Mouse (Mus musculus): Measurements from ENCODE around the gene Srms.

Srms gene

DNA sequence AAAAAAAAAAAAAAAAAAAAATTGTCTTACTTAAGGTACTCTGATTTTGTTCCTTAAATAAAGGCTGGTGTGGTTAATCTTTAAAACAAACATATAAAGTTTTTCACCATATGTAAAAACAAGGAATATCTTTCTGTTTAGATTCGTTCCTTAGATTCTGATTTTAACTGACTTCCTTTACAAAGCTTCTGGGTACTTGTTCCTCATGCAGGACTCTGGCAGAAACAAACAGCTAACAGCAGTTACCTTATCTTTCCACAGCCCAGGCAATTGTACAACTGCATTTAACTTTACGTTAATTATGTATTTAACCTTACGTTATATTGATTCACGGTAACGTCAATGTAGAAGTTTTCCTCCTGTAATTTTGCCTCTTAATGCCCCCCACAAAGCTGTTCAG lies 46.5 kb downstream of the Srms start:
- no peak for DNase-seq (ENCODE audit: low read depth, low spot score)
- H3K36me3 ChIP-seq (ENCODE audit: control insufficient read depth, insufficient read depth, low read length, poor library complexity, severe bottlenecking): no peaks in the 10 kb centered on the region
- no peaks in the 10 kb centered on the region for H3K27me3 ChIP-seq (ENCODE audit: control insufficient read depth, insufficient read depth, low read length, poor library complexity, severe bottlenecking)

DNA sequence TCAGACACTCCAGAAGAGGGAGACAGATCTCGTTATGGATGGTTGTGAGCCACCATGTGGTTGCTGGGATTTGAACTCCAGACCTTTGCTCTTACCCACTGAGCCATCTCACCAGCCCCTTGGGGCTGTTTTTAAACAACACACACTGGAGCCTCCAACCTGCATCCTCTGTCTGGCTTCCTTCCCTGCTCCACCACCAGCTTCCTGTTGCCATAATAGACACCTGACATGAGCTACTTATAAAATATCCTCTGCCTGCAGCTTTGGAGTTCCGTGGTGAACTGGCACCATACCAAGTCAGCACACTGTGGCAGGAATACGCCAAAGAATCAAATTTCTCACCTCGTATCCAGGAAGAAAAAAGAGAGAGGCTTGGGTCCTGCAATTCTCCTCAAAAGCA lies 52.2 kb downstream of the Srms start:
- Histone ChIP-seq H3K27me3 (ENCODE audit: control insufficient read depth, insufficient read depth, low read length, poor library complexity, severe bottlenecking) (no peaks in the 10 kb centered on the region; the same call in 1 of the 2 replicates), H3K36me3 (ENCODE audit: control insufficient read depth, insufficient read depth, low read length, poor library complexity, severe bottlenecking) (no peaks in the 10 kb centered on the region)
- no peak for DNase-seq (ENCODE audit: low read depth, low spot score)

GRCm38 (mm10) chr2:181159771-181160170 lies 53.2 kb downstream of the Srms start:
- Histone ChIP-seq H3K27me3 (ENCODE audit: control insufficient read depth, insufficient read depth, low read length, poor library complexity, severe bottlenecking) (no peaks in the 10 kb centered on the region; the same call in 1 of the 2 replicates), H3K36me3 (ENCODE audit: control insufficient read depth, insufficient read depth, low read length, poor library complexity, severe bottlenecking) (no peaks in the 10 kb centered on the region)
- DNase-seq (ENCODE audit: low read depth, low spot score): no peak

- H3K27me3 ChIP-seq (ENCODE audit: control insufficient read depth, insufficient read depth, low read length, poor library complexity, severe bottlenecking): no peaks in the 10 kb centered on the region; the same call in 1 of the 2 replicates
- DNase-seq (ENCODE audit: low read depth, low spot score): no peak
Measured at GRCm38 (mm10) chr2:181159091-181159514, 53.9 kb downstream of the Srms start.

DNA sequence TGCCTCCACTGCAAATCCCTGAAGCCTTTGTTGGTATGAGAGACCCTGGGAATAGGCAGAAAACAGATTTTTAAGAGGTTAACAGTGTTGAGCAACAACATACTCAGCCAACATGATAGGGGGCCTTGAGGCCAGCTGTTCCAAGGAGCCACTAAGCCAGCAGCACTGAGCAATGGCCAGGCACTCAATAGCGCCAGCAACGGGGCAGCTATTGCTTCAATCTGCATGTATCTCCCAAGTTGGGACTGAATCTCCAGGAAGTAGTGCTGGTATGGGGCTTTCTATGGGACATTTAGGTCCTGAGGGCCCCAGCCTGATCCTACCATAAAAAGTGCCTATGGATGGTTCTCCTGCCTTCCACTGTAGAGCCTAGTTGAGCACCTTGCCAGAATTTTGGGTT lies 54.5 kb downstream of the Srms start:
- Histone ChIP-seq H3K27me3 (ENCODE audit: control insufficient read depth, insufficient read depth, low read length, poor library complexity, severe bottlenecking) (no peaks in the 10 kb centered on the region; the same call in 1 of the 2 replicates), H3K36me3 (ENCODE audit: control insufficient read depth, insufficient read depth, low read length, poor library complexity, severe bottlenecking) (no peaks in the 10 kb centered on the region)
- DNase-seq (ENCODE audit: low read depth, low spot score): no peak

More at GRCm38 (mm10) chr2:181159091-181159514, 53.9 kb downstream of the Srms start:
- H3K36me3 ChIP-seq (ENCODE audit: control insufficient read depth, insufficient read depth, low read length, poor library complexity, severe bottlenecking): no peaks in the 10 kb centered on the region

DNA sequence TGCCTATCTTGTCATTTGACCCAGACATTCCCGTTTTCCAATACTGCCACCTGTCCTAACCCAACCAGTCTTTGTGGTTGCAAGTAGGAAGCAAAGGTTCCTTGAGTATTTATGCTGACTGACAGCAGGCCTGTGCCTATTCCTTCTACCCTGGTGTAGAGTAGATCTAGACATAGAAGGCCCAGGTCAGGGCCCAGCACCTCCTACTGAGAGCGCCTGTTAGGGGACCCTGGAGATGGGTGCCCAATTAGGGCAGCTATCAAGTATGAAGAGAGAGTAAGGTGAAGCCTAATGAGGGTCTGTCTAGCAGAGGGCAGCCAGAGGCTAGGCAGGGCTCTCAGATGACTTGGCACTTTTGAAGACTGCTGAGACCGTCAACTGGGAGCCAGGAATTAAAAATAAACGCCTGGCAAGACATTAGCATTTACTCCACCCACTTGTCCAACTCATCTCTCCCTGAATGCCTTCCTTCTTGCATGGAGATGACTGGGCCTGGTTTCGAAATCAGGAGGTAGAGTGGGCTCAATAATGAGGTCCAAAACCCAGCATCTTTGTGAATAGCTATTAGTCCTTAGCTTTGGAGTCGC lies 55.2 kb downstream of the Srms start:
- DNase-seq (ENCODE audit: low read depth, low spot score): no peak
- H3K36me3 ChIP-seq (ENCODE audit: control insufficient read depth, insufficient read depth, low read length, poor library complexity, severe bottlenecking): no peaks in the 10 kb centered on the region
- no peaks in the 10 kb centered on the region; the same call in 1 of the 2 replicates for H3K27me3 ChIP-seq (ENCODE audit: control insufficient read depth, insufficient read depth, low read length, poor library complexity, severe bottlenecking)

- Histone ChIP-seq H3K36me3 (ENCODE audit: control insufficient read depth, insufficient read depth, low read length, poor library complexity, severe bottlenecking) (no peaks in the 10 kb centered on the region), H3K27me3 (ENCODE audit: control insufficient read depth, insufficient read depth, low read length, poor library complexity, severe bottlenecking) (no peaks in the 10 kb centered on the region; the same call in 1 of the 2 replicates)
- no peak for DNase-seq (ENCODE audit: low read depth, low spot score)
Measured at GRCm38 (mm10) chr2:181157180-181157579, 55.8 kb downstream of the Srms start.

GRCm38 (mm10) chr2:181156248-181157121 lies 56.5 kb downstream of the Srms start, which contains the start of gene Eef1a2:
Eef1a2 (minus strand) TSS chr2:181157014.
- Histone ChIP-seq H3K36me3 (ENCODE audit: control insufficient read depth, insufficient read depth, low read length, poor library complexity, severe bottlenecking) (no peaks in the 10 kb centered on the region), H3K27me3 (ENCODE audit: control insufficient read depth, insufficient read depth, low read length, poor library complexity, severe bottlenecking) (no peaks in the 10 kb centered on the region; the same call in 1 of the 2 replicates)
- DNase-seq (ENCODE audit: low read depth, low spot score): no peak

DNA sequence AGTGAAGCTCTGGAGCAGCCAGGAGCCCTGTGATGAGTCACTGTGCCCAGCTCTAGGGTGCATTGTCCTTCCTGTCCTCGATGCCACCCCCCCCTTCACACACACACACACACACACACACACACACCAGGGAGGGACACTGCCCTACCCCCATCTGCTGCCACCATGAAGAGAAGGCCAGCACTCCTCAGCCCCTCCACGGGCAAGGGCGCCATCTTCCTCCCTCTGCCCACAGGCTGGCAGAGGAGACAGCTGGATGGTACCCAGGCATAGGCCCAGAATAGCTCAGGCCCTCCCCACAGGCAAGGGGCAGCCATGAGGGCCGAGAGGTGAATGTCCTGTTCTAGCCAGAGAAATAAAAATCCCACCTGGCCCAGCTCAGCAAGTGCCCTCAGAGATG lies 57.2 kb downstream of the Srms start:
- Histone ChIP-seq H3K27me3 (ENCODE audit: control insufficient read depth, insufficient read depth, low read length, poor library complexity, severe bottlenecking) (no peaks in the 10 kb centered on the region; the same call in 1 of the 2 replicates), H3K36me3 (ENCODE audit: control insufficient read depth, insufficient read depth, low read length, poor library complexity, severe bottlenecking) (no peaks in the 10 kb centered on the region)
- no peak for DNase-seq (ENCODE audit: low read depth, low spot score)
